Mouse (Mus musculus) heart, embryonic 11.5 days (tissue): ENCODE measurements around the gene Atp11c. TPM values are rescaled to one million over a fixed set of nuclear protein-coding genes. Genes with fewer than 3 reads are reported as not detected.

ENCODE experiments used
- ATAC-seq: fragments of 200-750 bp; cut with Nextera tagmentation; replicated peaks from 2 replicates; pipeline ENCODE4 v1.8.0; 2017; ENCODE audit warnings: moderate library complexity; ENCODE audit not compliant: insufficient number of reproducible peaks, low FRiP score, low TSS enrichment
- H3K27ac ChIP-seq: fragments of 300-500 bp; sonication (generic); 2 replicates; pipeline ENCODE4 v1.5.1; 2014; ENCODE audit warnings: mild to moderate bottlenecking, low read depth, low read length
- H3K27me3 ChIP-seq: fragments of 300-500 bp; sonication (generic); 2 replicates; pipeline ENCODE4 v1.6.1; 2014; ENCODE audit warnings: mild to moderate bottlenecking, low read length, mixed read lengths; ENCODE audit not compliant: control insufficient read depth, insufficient read depth
- H3K36me3 ChIP-seq: fragments of 300-500 bp; sonication (generic); 2 replicates; pipeline ENCODE4 v1.6.1; 2014; ENCODE audit warnings: mild to moderate bottlenecking, low read length, moderate library complexity, mixed read lengths; ENCODE audit not compliant: control insufficient read depth, insufficient read depth
- H3K4me1 ChIP-seq: fragments of 300-500 bp; sonication (generic); 2 replicates; pipeline ENCODE4 v1.6.1; 2014; ENCODE audit warnings: low read length; ENCODE audit not compliant: control insufficient read depth, insufficient read depth
- H3K4me2 ChIP-seq: fragments of 300-500 bp; sonication (generic); 2 replicates; pipeline ENCODE4 v1.6.1; 2014; ENCODE audit warnings: mild to moderate bottlenecking, moderate library complexity
- H3K4me3 ChIP-seq: fragments of 300-500 bp; sonication (generic); 2 replicates; pipeline ENCODE4 v1.5.1; 2014; ENCODE audit warnings: low read depth, low read length
- H3K9ac ChIP-seq: fragments of 300-500 bp; sonication (generic); 2 replicates; pipeline ENCODE4 v1.6.1; 2014; ENCODE audit warnings: mild to moderate bottlenecking, low read depth, low read length, moderate library complexity
- H3K9me3 ChIP-seq: fragments of 300-500 bp; sonication (generic); replicated peaks from 2 replicates; pipeline ENCODE4 v1.6.1; 2016; ENCODE audit warnings: low read length; ENCODE audit not compliant: control insufficient read depth
- WGBS: fragments of 180-500 bp; shearing (Covaris S2); extraction: QIAGEN DNeasy Blood & Tissue Kit; methylation state at CpG from one replicate; pipeline ENCODE4 v1.1.7; 2014; ENCODE audit not compliant: insufficient replicate concordance; 5-methylcytosine and 5-hydroxymethylcytosine counted together
- polyA plus RNA-seq: library from polyadenylated mRNA; unstranded; fragments of >200 nt; fragmentation: Nextera tagmentation; extraction: Ambion mirVana; gene quantifications from 2 replicates; pipeline ENCODE4 v1.2.1, GENCODE M21; 2014

Gene Atp11c
- polyA plus RNA-seq, 1 experiment from 2014 or later: 6.2 TPM

DNA sequence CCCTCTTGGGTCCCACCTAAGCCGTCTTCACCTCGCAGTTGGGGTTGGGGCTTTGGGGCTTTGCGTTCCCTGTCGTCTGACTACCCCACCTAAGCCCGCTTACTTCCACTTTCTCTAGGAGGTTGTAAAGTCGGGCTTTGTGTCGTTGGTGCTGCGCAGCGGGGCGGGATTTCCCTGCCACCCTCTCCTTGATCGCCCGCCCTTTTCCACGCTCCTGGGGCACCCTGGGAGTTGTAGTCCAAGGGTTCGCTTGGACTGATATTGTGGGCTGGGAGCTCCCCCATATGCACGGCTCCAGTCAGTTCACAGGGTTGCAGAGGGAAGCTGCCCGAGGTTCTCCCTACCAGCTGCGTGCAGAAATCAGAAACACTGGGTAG is 187.8 kb downstream of the Atp11c start:
- H3K9me3 ChIP-seq: no peaks in the 10 kb centered on the region
- peak overlapping the region; percentile 93 for H3K27ac ChIP-seq
- peaks cover 4% of the 10 kb centered on the region; the same call in 1 of the 2 replicates for H3K27me3 ChIP-seq
- no peaks in the 10 kb centered on the region for H3K36me3 ChIP-seq
- H3K4me2 ChIP-seq: peak overlapping the region; percentile 48
- H3K9ac ChIP-seq: peak overlapping the region; percentile 89
- no peaks in the 10 kb centered on the region for H3K4me1 ChIP-seq
- H3K4me3 ChIP-seq: peak overlapping the region; percentile 60
- ATAC-seq: peak; percentile 87
- WGBS: 9% methylated on average over 14 of the region's 17 CpGs

DNA sequence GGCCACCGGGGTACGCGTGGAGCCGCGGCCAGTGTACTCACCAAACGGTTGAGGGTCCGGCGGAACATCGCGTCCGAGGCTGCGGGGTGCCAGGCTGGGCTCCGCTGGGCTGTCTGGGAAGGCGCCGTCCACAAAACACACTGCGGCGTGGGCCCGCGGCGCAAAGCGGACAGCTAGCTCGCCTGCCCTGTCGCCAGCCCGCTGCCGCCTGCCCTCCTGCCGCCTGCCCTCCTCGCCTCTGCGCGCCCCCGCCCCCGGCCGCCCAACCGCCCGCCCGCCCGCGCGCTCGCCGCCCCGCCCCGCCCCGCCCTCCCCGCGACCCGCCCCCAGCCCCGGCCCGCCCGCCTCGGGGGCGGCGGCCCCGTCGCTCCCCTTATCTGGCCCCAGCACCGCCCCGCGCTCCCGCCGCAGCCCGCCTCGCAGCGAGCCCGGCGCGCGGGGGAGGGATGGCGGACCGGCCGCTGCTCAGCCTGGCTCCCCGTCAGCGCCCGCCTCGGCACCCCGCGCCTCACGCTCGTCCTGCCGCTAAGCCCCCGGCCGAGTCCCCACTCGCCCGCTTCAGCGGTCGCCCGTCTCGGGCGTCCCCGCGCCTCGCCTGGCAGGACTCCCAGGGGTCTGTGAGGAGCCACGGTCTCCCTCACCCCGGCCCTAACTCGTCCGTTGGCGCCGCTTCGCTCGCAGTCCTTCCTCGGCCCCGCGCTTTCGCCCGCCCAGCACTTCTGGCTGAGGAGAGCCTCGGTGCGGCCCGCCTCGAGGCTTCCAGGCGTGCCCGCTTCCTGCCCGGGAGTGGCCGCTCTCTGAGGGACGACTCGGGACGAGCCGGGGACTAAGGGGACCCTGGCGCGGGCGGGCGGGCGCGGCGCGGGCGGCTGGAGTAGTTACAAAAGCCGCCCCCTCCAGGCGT is 188.5 kb downstream of the Atp11c start:
- Histone ChIP-seq H3K4me3 (peak overlapping the region; percentile 60), H3K4me2 (peak overlapping the region; percentile 75), H3K27ac (peak overlapping the region; percentile 93), H3K9me3 (no peaks in the 10 kb centered on the region), H3K9ac (peak overlapping the region; percentile 89), H3K27me3 (peaks cover 4% of the 10 kb centered on the region; the same call in 1 of the 2 replicates), H3K4me1 (no peaks in the 10 kb centered on the region), H3K36me3 (no peaks in the 10 kb centered on the region)
- WGBS: 10% methylated on average over 39 of the region's 126 CpGs
- peak; percentile 91 for ATAC-seq

DNA sequence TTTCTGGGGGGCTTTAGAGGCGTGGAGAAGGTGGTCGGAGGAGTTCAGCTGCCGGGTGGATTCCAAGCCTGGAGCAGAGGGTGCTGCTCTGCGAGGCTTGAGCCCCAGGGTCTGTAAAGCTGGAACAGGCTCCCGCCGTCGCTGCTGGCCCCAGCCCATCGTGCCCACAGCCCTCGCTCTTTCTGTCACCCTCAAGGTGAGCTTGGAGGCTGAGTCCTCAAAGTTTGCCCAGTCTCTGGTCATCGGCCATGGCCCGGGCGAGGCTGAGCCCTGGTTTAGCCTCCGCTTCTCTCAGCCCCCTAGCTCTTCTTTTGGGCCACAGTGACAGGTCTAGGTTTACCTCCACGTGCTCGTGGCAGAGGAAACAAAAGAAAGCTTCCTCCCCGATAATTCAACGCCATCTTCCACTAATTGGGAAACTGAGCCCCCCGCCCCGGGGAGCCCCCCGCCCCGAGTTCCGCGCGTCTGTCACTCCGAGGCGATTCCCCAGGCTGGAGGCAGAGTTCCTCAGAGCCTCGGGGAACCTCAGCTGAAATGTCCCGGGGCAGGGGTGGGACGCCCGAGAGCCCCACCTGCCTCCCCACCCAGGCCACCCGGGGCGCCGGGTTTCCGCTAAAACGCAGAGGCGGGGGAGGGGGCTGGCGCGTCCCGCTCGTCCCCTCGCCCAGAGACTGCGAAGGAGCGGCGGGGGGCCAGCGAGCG is 189.3 kb downstream of the Atp11c start:
- peak; percentile 24 for ATAC-seq
- H3K9ac ChIP-seq: peak overlapping the region; percentile 83
- H3K4me2 ChIP-seq: peak overlapping the region; percentile 75
- H3K27me3 ChIP-seq: peaks cover 4% of the 10 kb centered on the region; the same call in 1 of the 2 replicates
- H3K27ac ChIP-seq: no peak overlapping the region
- H3K9me3 ChIP-seq: no peaks in the 10 kb centered on the region
- H3K4me1 ChIP-seq: no peaks in the 10 kb centered on the region
- H3K4me3 ChIP-seq: peak overlapping the region; percentile 60
- H3K36me3 ChIP-seq: no peaks in the 10 kb centered on the region
- WGBS: 11% methylated on average over 37 of the region's 46 CpGs

DNA sequence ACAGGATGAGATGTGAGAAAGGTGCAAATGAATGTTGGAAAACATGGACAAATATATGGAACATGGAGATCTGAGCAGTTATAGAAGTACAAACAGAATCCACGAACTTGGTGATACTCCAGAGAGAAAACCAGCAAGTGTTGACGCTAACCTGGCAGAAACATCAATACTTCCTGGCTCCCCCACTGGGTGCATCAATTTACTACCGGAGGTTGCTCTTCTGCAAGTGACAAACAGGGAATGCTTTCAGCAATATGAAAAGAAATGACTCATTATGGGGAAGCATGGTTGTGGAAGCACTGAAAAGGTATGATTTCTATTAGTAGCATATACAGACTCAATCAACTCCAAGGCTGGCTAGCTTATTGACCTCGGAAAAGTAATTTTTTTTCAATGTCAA is 198.2 kb downstream of the Atp11c start:
- Histone ChIP-seq H3K4me1 (no peaks in the 10 kb centered on the region), H3K9me3 (no peaks in the 10 kb centered on the region), H3K27me3 (no peaks in the 10 kb centered on the region), H3K27ac (no peak overlapping the region), H3K9ac (no peak overlapping the region), H3K4me2 (no peak overlapping the region), H3K36me3 (no peaks in the 10 kb centered on the region), H3K4me3 (no peak overlapping the region)
- 64% methylated on average over 4 of the region's 4 CpGs for WGBS
- no peak for ATAC-seq

DNA sequence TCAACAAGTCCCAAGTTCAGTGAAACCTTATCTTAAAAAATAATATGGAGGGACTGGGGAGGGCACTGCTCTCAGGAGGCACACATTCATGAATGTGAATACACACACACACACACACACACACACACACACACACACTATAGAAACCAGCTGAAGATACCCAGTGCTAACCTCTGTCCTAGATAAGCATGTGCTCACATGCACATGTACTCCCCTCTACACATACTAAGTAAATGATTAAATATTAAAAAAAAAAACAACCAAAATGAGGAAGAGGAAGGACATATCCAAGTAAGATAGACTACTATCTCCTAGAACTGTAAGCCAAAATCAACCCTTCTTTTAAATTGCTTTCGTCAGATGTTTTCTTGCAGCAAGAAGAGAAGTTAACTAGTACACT is 205.6 kb downstream of the Atp11c start:
- H3K4me3 ChIP-seq: no peak overlapping the region
- WGBS: 78% methylated on average over 1 of the region's 1 CpGs

DNA sequence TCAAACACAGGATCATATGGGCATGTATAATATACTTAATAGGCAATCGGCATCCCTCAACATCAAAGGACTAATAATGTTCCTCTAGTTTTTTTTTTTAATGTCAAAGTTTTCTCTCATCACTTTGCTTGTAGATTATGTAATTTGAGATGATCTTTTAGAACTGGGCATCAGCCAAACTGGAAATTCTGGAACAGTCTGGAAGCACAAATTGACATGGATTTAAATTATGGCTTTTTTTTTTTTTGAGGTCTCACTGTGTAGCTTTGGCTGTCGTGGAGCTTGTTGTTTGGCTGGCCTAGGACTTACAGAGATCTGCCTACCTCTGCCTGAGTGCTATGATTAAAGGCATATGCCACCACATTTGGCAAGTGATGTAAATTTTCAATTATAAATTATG is 210.8 kb downstream of the Atp11c start:
- H3K4me1 ChIP-seq: no peaks in the 10 kb centered on the region
- no peak overlapping the region for H3K4me3 ChIP-seq
- no peaks in the 10 kb centered on the region for H3K9me3 ChIP-seq

More for the DNA sequence above, 205.6 kb downstream of the Atp11c start:
- Histone ChIP-seq H3K4me2 (no peak overlapping the region), H3K27ac (no peak overlapping the region), H3K4me1 (no peaks in the 10 kb centered on the region), H3K9me3 (no peaks in the 10 kb centered on the region), H3K27me3 (no peaks in the 10 kb centered on the region), H3K9ac (no peak overlapping the region), H3K36me3 (no peaks in the 10 kb centered on the region)
- ATAC-seq: no peak

DNA sequence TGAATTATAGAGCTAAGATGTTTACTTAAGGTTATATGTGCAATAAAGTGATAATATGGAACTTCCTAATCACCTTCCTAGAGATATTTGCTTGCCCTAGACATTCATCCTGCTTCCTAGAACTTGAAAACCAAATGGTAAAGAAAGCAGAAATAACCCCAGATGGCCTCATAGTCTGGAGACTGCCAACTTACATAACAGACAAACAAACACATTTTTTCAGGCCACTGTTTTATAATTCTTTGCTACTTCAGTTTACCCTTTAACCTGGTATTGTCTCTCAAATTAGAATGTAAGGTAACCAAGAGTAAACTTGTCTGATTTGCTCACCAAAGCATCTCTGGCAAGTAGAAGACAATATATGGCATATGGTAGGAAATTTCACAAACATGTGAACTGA is 212.1 kb downstream of the Atp11c start:
- Histone ChIP-seq H3K4me3 (no peak overlapping the region), H3K9me3 (no peaks in the 10 kb centered on the region), H3K4me2 (no peak overlapping the region), H3K36me3 (no peaks in the 10 kb centered on the region), H3K9ac (no peak overlapping the region), H3K4me1 (no peaks in the 10 kb centered on the region), H3K27ac (no peak overlapping the region), H3K27me3 (no peaks in the 10 kb centered on the region)
- ATAC-seq: no peak

More for the DNA sequence above, 210.8 kb downstream of the Atp11c start:
- no peak overlapping the region for H3K4me2 ChIP-seq
- H3K27me3 ChIP-seq: no peaks in the 10 kb centered on the region
- no peaks in the 10 kb centered on the region for H3K36me3 ChIP-seq
- no peak overlapping the region for H3K9ac ChIP-seq
- no peak for ATAC-seq
- no peak overlapping the region for H3K27ac ChIP-seq
- 76% methylated on average over 2 of the region's 2 CpGs for WGBS

DNA sequence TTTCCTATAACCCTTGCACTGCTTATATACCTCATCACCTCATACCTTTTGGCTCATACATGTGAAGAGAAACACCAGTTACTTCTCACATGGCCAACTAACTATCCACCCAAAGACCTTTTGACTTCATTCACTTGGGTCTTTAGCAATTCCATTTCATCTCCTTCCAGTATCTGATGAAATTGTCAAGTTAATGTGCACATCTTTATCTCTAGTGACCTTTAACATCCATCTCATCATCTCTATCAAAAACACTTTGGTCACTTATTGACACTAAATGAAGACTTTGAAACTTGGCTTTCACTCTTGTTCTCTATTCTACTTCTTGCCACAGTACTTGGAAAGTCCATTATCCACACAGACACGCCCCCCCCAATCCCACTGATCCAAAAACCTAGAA is 243.8 kb downstream of the Atp11c start:
- Histone ChIP-seq H3K4me1 (no peaks in the 10 kb centered on the region), H3K9ac (no peak overlapping the region), H3K4me3 (no peak overlapping the region), H3K27ac (no peak overlapping the region), H3K4me2 (no peak overlapping the region), H3K9me3 (no peaks in the 10 kb centered on the region), H3K36me3 (no peaks in the 10 kb centered on the region), H3K27me3 (no peaks in the 10 kb centered on the region)
- no peak for ATAC-seq
- 75% methylated on average over 1 of the region's 1 CpGs for WGBS
